In genomic region chr4:155283001-155283503, GRCm38 (mm10) we compare ENCODE assay signal across 9 mouse cellular contexts. TPM values are rescaled to one million over a fixed set of nuclear protein-coding genes. Genes with fewer than 3 reads are reported as not detected.
DNase-seq lines count a peak whose midpoint lies in the region; ATAC-seq and TF ChIP-seq lines count a peak whose summit lies in the region.
"Had no signal": no experiment of that assay in that cellular context is flagged by ENCODE, and none has a peak within 500 bp of the region (broad histone marks: within the 10 kb centered on the region; RNA-seq: fewer than 3 reads in every experiment).

No protein-coding gene starts in this region.

- no peak overlapping the region for H3K4me3 ChIP-seq in midbrain, embryonic 10.5 days
- H3K4me3 ChIP-seq in midbrain, embryonic 11.5 days (ENCODE audit: low read depth, low read length), result no peak overlapping the region
- no peak overlapping the region for H3K4me3 ChIP-seq in intestine, postnatal 0 days (ENCODE audit: low read depth, low read length)

- ATAC-seq in midbrain, embryonic 11.5 days (ENCODE audit: low FRiP score), result no peak
- ATAC-seq in intestine, postnatal 0 days, result no peak
- no peak for ATAC-seq in erythroblast, adult 5-6 weeks (replicated peaks; ENCODE audit: low FRiP score, poor library complexity, severe bottlenecking)

- TF ChIP-seq CTCF in intestine, postnatal 0 days (IDR thresholded peaks at IDR 0.05; ENCODE audit: low read depth), result no peak

- no peaks in the 10 kb centered on the region for H3K27me3 ChIP-seq in midbrain, embryonic 10.5 days (ENCODE audit: low read depth, poor library complexity, severe bottlenecking)
- H3K27me3 ChIP-seq in midbrain, embryonic 11.5 days (ENCODE audit: control insufficient read depth, insufficient read depth, low read length), result no peaks in the 10 kb centered on the region
- no peaks in the 10 kb centered on the region for H3K27me3 ChIP-seq in intestine, postnatal 0 days (replicated peaks; ENCODE audit: control insufficient read depth, insufficient read depth, low read length)

- 66% methylated on average over 11 of the region's 11 CpGs for WGBS in midbrain, embryonic 10.5 days
- WGBS in midbrain, embryonic 11.5 days, result 57% methylated on average over 11 of the region's 11 CpGs
- 46% methylated on average over 11 of the region's 11 CpGs for WGBS in intestine, postnatal 0 days

- H3K27ac ChIP-seq in midbrain, embryonic 10.5 days (replicated peaks), result peak overlapping the region; percentile 49
- H3K27ac ChIP-seq in midbrain, embryonic 11.5 days (ENCODE audit: low read depth, low read length), result no peak overlapping the region
- no peak overlapping the region for H3K27ac ChIP-seq in intestine, postnatal 0 days (ENCODE audit: low read depth, low read length)
- H3K27ac ChIP-seq: liver, embryonic 14.5 days had no signal

- peaks cover 38% of the 10 kb centered on the region for H3K4me1 ChIP-seq in midbrain, embryonic 10.5 days
- no peaks in the 10 kb centered on the region for H3K4me1 ChIP-seq in midbrain, embryonic 11.5 days (ENCODE audit: control insufficient read depth, insufficient read depth, low read length)
- peaks cover 12% of the 10 kb centered on the region for H3K4me1 ChIP-seq in intestine, postnatal 0 days (replicated peaks; ENCODE audit: control insufficient read depth, insufficient read depth, low read length)

- no peak overlapping the region for H3K4me2 ChIP-seq in midbrain, embryonic 11.5 days
- peak overlapping the region; percentile 37; the same call in 1 of the 2 replicates for H3K4me2 ChIP-seq in intestine, postnatal 0 days (replicated peaks; ENCODE audit: low read depth)

- peak; percentile 38 for DNase-seq in midbrain, embryonic 10.5 days (ENCODE audit: low spot score)
- DNase-seq in midbrain, embryonic 11.5 days (ENCODE audit: low spot score, missing footprints), result no peak
- peak; percentile 47 for DNase-seq in gastrocnemius, postnatal 25 days
- DNase-seq in neural tube, embryonic 10.5 days (ENCODE audit: extremely low spot score, low spot score), result peak; percentile 61
- DNase-seq in layer of hippocampus, adult 9-11 months, result no peak
- no peak for DNase-seq in adrenal gland, postnatal 36 days

- H3K9ac ChIP-seq in midbrain, embryonic 11.5 days (ENCODE audit: low read length), result no peak overlapping the region
- no peak overlapping the region for H3K9ac ChIP-seq in intestine, postnatal 0 days (ENCODE audit: low read depth, low read length)
- H3K9ac ChIP-seq: liver, embryonic 14.5 days had no signal

- H3K36me3 ChIP-seq in midbrain, embryonic 10.5 days, result no peaks in the 10 kb centered on the region
- H3K36me3 ChIP-seq in midbrain, embryonic 11.5 days (ENCODE audit: control insufficient read depth, insufficient read depth, low read length), result no peaks in the 10 kb centered on the region
- H3K36me3 ChIP-seq in intestine, postnatal 0 days (ENCODE audit: control insufficient read depth, insufficient read depth), result peaks cover 17% of the 10 kb centered on the region

- H3K9me3 ChIP-seq in midbrain, embryonic 10.5 days (replicated peaks), result no peaks in the 10 kb centered on the region
- H3K9me3 ChIP-seq in midbrain, embryonic 11.5 days (ENCODE audit: control insufficient read depth, low read length), result no peaks in the 10 kb centered on the region
- no peaks in the 10 kb centered on the region for H3K9me3 ChIP-seq in intestine, postnatal 0 days (ENCODE audit: control insufficient read depth)

RNA-seq across cellular contexts. Expression of gene Faap20, which starts 33.5 kb away (rescaled TPM):
- 118 and 120 TPM in 2 replicates for polyA plus RNA-seq in midbrain, embryonic 10.5 days (2016; fragmentation: Nextera tagmentation; extraction: Ambion mirVana)
- 101 and 110 TPM in 2 replicates for polyA plus RNA-seq in midbrain, embryonic 11.5 days (2014; fragmentation: Nextera tagmentation; extraction: Ambion mirVana)
- 1 to 10 TPM; 5.3 to 8.2 TPM for total RNA-seq in gastrocnemius, postnatal 25 days (2021)
- 54.6 and 57.8 TPM in 2 replicates for polyA plus RNA-seq in intestine, postnatal 0 days (2015; fragmentation: Nextera tagmentation; extraction: Ambion mirVana)
- 10 to 100 TPM; 49.6 to 51.8 TPM for total RNA-seq in adrenal gland, postnatal 36 days (2021)
- 5.4 and 8.1 TPM in 2 replicates for total RNA-seq in erythroblast, adult 5-6 weeks (2015; ENCODE audit: low replicate concordance)
- 2.9 and 3.5 TPM in 2 replicates for total RNA-seq in erythroblast, adult 5-6 weeks (2017; ENCODE audit: low replicate concordance)

Comparison
In these comparisons a context has a peak if more than half of its experiments do, and no peak if none do; other contexts are left out.
1. DNase-seq: peak in midbrain, embryonic 10.5 days (single experiment), gastrocnemius, postnatal 25 days (single experiment) and neural tube, embryonic 10.5 days (single experiment); none in midbrain, embryonic 11.5 days (single experiment), layer of hippocampus, adult 9-11 months (single experiment) and adrenal gland, postnatal 36 days (0 of 2).
2. RNA of gene Faap20, which starts 33.5 kb away (total RNA-seq): 49.6 to 51.8 TPM in adrenal gland, postnatal 36 days; 5.3 to 8.2 TPM in gastrocnemius, postnatal 25 days and 2.9 to 8.1 TPM in erythroblast, adult 5-6 weeks; every median in the first group is over 4 times any median in the second.